Mouse (Mus musculus) adrenal gland, adult 18-20 months (tissue): Measurements from ENCODE around the gene Stk32c. TPM values are rescaled to one million over a fixed set of nuclear protein-coding genes. Genes with fewer than 3 reads are reported as not detected.

Source experiments
- DNase-seq, 2 experiments: peaks; one replicate each; pipeline ENCODE4 v3.0.0; 2021 to 2022; ENCODE audit warnings: low spot score in 2 of 2
- total RNA-seq, 2 experiments: library from RNA; stranded (reverse); gene quantifications; 1 replicate in 1 of 2; 2 replicates in 1 of 2; pipeline ENCODE4 v1.2.3; 2021

Gene Stk32c
- total RNA-seq, 2 experiments from 2014 or later, result 3.2 to 4.3 TPM

DNA sequence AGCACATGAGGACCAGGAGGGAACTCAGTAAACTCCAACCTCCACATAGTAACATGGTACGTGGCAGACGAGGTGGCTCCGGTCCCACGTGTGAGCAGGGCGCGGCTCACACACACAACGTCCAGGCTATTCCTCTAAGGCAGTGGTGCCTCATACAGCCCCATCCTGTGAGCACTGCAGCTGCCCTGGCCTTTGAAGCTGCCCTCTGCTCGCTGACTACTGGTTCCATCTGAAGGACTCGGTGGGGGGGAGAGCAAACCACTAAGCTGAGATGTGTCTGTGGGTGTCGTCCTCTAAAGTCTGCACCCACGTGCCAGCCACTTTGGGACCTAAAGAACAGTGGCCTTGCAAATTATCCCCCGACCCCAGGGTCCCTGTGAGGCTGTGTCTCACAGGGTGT, 17.1 kb upstream of the Stk32c start:
- no peak for DNase-seq

DNA sequence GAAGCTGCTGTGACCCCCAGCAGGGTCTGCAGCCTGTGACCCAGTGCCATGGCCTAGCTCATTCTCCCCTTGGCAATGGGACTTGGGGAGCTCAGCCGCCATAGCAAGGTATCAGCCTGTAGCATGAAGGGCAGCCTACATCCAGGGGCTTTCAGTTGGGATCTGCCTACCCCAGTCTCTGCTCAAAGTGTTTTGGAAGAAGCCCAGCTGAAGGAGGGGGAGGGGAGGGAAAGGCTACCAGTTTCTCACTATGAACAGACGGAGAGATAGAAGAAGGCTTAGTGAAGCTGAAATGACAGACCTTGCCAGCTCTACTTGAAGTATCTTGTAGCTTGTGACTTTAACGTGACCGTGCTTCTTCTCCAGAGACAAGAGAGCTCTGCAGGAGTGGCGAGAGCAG, 16.7 kb upstream of the Stk32c start:
- no peak for DNase-seq

DNA sequence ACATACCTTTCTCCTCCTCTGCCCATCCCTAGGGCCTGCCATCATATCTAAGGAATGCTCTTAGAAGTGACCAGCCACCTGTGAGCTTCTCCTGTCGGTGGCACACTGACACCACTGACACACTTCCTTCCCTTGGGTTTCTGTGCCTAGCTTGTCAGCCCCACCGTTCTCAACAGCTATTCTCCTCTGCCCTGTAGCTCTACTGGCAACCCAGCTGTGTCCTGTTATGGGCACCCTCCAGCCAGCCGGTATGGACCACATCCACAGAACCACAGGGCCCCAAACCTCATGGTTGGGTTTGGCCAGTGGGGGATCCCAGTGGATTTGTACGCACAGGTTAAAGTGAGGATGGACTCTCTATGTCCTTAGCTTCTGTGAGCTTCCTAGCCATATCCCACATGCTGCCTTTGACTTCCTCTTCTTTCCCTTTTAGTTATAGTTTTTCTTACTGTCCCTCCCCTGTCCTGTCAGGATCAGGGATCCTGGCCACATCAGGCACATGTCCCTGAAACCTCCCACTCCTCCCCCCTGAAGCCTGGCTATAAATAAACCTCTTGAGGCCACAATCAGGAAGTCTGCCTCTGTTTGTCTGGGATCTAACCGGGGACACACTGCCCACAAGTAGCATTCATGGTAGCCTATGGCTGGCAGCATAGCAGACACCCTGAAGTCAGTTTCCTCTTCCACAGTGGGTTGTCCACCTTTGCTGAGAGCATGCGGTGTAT, 15.5 kb upstream of the Stk32c start:
- no peak for DNase-seq

- peak in 1 of 2 experiments; percentile 13 for DNase-seq
Observed at GRCm38 (mm10) chr7:139226416-139226815, 13.3 kb upstream of the Stk32c start.

DNA sequence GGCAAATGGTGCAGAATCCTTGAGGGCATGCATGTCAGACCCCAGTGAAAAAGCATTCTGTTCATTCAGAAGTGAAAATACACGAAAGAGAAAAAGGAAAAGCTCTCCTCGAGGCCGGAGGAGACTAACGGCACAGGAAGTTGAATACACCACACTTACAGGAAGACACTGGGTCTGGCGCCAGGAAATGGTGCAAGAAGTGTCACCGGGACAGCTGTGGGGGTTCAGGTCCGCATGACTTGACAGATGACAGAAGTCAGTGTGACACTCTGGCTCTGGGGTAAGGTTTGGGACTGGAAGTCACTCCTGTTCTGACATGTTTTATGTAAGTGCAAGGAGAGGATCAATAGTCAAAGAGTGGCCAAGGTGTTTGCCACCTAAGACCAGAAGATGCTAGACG, 11.6 kb upstream of the Stk32c start:
- peak in 1 of 2 experiments; percentile 35 for DNase-seq

GRCm38 (mm10) chr7:139224070-139224469, 11.0 kb upstream of the Stk32c start:
- peak in 1 of 2 experiments; percentile 16 for DNase-seq

DNA sequence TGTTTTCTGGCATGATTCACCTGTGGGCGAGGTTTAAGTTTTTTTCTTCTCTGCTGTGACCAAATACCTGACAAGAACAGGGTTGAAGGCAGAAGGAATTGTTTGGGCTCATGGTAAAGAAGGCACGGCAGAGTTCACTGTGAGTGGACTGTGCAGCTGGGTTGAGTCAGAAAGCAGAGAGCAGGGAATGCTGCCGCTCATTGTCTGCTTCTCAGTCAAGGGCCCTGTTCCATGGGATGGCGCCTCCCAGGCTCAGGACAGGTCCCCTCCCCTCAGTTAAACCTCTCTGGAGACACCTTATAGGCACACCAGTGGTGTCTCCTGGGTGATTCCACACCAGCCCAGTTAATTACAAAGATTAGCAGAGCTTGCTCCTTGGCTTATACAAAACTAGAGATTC, 9.2 kb upstream of the Stk32c start:
- no peak for DNase-seq

GRCm38 (mm10) chr7:139221856-139222255, 8.7 kb upstream of the Stk32c start:
- peak in 1 of 2 experiments; percentile 12 for DNase-seq

GRCm38 (mm10) chr7:139221072-139221471, 8.0 kb upstream of the Stk32c start:
- DNase-seq, result no peak

DNA sequence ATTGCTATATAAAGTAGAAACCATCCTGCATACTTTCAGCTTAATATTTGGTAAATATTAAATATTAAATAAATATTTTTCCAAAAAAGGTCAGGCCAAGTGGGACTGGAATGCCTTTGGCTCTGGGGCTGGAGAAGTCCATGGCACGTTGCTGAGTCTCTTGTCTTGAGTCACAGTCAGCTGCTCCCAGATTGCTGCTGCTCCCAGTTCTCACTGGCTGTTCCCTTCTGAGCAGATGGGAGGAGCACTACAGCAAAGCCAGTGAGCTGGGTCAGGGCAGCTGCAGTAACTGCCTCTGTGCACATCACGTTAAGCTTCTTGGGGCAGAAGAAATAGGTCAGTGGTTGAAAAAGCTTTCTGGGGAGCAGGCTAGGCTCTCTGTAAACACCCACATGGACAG, 7.2 kb upstream of the Stk32c start:
- no peak for DNase-seq

- DNase-seq, result no peak
Observed at GRCm38 (mm10) chr7:139219486-139219885, 6.4 kb upstream of the Stk32c start.

DNA sequence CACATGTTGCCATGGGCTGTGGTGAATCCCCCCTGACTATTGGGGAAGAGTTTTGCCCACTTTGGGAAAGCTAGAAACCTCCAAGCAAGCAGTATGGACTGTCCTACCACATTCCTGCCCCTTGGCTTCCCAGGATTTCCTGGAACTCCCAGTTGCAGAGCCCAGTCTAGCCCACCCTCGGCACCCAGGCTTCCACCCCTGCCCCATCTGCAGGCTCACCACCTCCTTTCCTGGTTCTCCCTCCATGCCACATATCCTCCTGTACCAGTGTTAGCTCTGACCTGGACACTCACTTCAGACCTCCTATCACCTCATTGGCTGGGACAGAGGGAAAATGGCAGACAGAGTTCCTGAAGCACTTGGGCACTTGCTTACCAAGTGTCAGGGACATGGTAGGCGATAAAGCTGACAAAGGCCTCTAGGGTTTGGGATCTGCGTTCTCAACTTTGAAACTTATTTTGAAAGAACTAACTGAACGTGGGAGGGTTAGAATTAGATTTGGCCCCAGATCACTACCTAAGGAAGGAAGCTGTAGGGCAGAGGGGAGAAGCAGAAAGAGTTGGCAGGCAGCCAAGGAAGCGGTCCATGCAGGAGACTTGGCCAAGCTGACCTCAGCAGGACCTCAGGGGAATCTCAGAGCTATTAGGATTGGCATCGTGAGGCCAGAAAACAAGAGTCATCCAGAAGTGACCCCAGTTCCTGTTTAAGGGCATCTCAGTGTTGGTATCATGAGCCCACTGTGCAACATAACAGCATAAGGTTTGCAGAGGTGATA, 5.7 kb upstream of the Stk32c start:
- peak in 1 of 2 experiments; percentile 49 for DNase-seq

DNA sequence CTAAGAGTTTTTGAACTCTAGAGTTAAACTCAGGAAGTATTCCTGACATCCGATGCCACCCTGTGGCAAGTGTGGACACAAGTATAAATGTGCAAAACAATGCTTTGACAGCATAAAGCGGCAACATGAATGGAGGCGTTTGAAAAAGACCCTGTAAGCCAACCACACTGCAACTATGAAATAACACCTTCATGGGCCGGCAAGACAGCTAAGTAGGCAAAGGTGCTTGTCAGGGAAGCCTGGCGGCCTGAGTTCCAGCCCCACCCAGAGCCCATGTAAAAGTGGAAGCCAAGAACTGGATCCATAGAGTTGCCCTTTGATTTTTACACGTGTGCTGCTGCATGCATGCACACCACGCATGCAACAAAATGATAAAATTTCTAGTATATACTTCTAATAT, 3.9 kb upstream of the Stk32c start:
- DNase-seq, result no peak

DNA sequence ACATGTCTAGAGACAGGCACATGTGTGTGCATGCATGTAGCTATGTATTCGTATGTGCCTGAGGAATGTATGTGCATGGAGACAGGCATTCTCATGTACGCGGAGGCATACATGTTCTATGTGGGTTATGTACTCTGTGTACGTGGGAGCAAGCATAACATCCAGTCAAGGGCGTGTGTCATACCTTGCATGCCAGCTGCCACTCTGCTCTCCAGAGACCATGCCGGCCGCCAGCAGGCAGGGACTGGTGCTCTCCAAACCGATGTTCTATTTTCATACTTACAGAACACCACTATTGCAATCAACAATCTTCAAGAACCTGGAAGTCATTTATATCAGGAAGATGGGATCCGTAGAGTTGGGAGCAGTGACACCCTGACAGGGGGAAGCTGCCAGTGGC, 3.4 kb upstream of the Stk32c start:
- DNase-seq, result no peak

DNA sequence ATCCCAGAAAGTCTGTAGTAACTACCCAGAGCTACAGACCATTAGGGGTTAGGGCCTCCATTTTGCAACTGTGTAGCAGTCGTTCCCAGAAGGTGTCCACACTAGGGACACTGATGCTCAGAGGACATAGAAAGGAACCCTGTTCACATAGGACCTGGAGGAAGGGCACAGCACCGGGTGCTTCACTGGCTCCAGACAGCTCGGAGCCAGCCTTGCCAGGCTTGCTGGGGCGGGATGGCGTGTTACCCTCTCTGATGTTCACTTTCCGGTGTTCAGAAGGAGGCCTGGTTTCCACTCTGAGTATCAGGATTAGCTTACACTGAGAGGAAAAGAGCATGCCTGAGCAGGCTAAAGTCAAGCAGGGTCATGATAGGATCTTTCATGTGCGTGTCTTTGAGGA, 2.8 kb upstream of the Stk32c start:
- DNase-seq, result no peak

DNA sequence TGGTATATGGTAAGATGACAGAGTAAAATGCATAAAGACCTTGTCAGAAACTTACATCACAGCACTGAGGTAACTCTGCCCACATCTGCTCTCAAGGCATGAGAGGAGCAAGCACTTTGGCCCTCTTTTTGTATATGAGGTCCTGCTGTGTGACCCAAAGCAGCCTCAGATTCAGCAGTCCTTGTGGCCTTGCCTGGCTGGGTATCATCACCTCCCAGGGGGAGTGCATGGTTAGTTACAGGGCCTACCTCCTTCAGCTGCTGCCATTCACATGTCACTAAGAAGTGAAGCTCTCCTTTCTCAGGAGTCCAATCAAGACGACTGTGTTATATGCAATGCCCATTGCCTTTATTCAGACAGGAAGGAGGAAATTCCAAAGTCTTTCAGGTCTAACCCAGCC, 2.4 kb upstream of the Stk32c start:
- DNase-seq, result no peak

DNA sequence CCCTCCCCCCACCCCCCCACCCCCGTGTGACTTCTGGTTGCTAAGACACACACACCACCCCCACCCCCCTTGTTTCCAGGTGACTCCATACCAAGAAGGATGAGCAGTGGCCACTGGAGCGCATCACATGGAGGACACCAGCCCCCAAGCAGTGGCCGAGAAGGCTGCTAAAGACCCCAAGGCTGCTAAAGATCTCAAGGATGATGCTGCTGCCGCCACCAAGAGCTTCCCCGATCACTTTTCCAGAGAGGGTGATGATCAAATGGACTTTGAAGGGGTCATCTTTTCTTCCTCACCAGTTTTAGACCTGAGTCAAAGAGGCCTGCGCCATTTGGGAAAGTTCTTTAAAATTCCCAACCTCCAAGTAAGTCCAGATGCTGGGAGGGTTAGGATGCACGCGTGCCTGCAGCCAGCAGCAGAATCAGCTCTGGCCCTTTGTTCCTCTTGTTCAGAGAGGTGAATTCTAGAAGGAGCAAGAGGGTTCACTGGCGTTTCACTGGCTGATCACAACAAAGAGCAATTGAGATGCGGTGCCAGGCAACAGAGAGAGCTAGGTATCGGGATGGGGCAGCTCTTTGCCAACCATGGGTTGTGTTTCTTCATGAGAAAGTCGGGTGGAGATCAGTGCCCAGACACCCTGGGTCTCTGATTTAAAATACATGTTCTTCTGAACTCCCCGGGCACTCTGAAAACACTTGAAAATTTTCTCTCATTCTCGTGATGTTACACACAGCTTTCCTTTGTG, 1.7 kb upstream of the Stk32c start:
- DNase-seq, result no peak

- no peak for DNase-seq
Observed at GRCm38 (mm10) chr7:139214160-139214559, 1.1 kb upstream of the Stk32c start.

DNA sequence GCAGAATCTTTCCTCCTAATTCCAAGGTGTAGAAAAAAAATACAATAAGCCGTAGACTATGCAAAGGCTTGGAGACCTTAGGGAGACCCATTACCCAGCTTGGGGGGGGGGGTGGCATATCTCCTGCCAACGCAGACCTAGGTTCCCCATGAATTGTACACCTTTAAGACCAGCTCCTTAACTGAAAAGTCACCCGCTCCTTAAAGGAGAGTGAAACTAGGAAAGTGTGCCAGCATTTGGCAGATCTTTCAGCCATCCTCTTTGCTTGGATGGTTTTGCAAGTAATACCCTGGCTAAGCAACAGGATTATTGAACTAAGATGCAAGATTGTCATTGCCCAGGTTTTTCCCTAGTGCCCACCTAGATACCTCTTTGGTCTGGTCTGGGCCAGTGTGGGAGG, 644 bp upstream of the Stk32c start:
- DNase-seq, result no peak

DNA sequence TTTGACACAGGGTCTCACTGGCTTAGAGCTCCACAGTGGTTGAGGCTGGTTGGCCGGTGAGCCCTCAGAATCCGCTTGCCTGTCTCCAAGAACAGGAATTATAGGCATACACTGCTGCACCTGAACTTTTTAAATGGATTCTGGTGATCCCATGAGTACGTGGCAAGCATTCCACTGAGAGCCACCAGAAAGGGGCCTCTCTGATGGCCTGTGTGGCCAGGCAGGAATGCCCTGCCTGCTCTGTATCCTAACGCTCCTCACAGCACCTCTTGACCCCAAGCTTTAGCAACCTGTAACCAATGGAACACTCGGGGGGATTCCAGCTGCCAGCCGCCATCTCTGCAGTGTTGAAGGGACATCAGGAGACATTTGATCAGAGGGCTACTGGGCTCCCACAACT, 1.3 kb downstream of the Stk32c start:
- no peak for DNase-seq

GRCm38 (mm10) chr7:139208773-139209095, 4.4 kb downstream of the Stk32c start:
- DNase-seq, result peak in 1 of 2 experiments; percentile 40
